Mouse (Mus musculus) heart, postnatal 0 days (tissue): ENCODE results near the gene Eif3a.

ENCODE experiments used
- CTCF ChIP-seq: IDR thresholded peaks from 2 replicates; pipeline ENCODE4 v1.5.1; 2016; ENCODE audit warnings: antibody characterized with exemption, control low read depth, low read depth
- EP300 ChIP-seq: IDR thresholded peaks from 2 replicates; pipeline ENCODE4 v1.6.1; 2016; ENCODE audit warnings: antibody characterized with exemption, low read depth

DNA sequence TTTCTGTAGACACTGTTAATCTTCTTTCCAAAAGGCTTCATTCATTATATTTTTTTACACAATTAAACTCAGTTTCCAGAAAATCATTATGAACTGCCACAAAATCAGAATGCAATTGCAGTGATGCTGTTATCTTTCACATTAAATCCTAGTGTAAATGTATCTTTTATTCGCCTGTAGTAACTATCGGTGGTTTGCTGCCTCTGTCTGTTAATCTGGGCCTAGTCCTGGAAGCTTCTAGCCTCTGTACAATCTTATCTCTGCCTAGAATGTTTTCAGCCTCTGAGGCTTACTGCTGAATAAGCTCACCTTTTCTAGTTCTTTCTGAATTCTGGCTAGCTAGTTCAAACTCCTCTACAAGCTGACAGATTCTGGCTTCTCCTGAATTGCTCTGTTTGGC is 19.5 kb upstream of the Eif3a start:
- no peak for TF ChIP-seq CTCF
- no peak for TF ChIP-seq EP300
